Mouse (Mus musculus) small intestine, adult 2 months (tissue): ENCODE measurements around the gene Steap4.
"Not testable (repeated sequence)": the region's sequence is repeated elsewhere in the genome, so short reads cannot be mapped to it uniquely, and the experiment has no call there.

Experiments used
- CTCF ChIP-seq: fragments of 200-500 bp; IDR thresholded peaks from 2 replicates; pipeline ENCODE4 v1.5.1; 2012; ENCODE audit warnings: low read depth, mild to moderate bottlenecking, control low read depth, inconsistent platforms, low read length, moderate library complexity, mixed read lengths; ENCODE audit not compliant: insufficient replicate concordance, insufficient read length; ENCODE audit errors: extremely low read depth
- POLR2A ChIP-seq: fragments of 200-500 bp; IDR thresholded peaks from 2 replicates; pipeline ENCODE4 v1.6.1; 2012; ENCODE audit warnings: low read depth, mild to moderate bottlenecking, control low read depth, inconsistent platforms, low read length, moderate library complexity

DNA sequence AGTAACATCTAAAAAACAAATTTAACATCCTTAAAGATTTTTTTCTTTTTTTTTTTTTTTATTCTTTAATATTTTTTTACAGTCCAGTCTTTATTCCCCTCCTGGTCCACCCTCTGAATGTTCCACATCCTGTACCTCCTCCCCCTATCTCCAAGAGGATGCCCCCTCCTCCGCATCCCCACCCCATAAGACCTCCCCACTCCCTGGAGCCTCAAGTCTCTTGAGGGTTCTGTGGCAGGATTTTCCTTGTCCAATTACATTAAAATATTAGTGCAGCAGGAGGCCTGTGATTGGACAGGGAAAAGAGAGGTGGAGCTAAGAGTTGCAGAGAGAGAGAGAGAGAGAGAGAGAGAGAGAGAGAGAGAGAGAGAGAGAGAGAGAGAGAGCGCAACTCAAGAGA lies 31.4 kb downstream of the Steap4 start:
- not testable (repeated sequence) for TF ChIP-seq POLR2A, CTCF
